Mouse (Mus musculus): ENCODE results near the gene Pdlim7.

Pdlim7 gene

DNA sequence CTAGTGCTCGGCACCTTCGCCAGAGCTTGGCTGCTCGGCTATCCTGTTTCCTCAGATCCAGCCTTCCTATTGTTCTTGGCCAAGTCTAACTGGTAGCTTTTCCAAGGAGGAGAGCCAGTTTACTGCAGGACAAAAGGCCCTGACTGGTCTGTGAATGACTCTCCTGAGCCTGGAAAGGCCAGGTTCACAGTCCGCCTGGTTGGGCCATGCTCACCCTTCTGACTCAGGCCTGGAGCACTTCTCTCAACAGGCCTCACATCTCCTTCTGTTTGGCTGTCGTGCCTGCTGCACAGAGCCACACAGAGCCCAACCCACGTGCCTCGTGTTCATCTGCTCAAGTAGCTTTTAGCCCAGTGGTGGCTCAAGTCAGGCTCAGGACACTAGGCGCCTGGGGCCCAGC, 9.3 kb upstream of the Pdlim7 start:
- 64% methylated on average over 8 of the region's 8 CpGs for WGBS

DNA sequence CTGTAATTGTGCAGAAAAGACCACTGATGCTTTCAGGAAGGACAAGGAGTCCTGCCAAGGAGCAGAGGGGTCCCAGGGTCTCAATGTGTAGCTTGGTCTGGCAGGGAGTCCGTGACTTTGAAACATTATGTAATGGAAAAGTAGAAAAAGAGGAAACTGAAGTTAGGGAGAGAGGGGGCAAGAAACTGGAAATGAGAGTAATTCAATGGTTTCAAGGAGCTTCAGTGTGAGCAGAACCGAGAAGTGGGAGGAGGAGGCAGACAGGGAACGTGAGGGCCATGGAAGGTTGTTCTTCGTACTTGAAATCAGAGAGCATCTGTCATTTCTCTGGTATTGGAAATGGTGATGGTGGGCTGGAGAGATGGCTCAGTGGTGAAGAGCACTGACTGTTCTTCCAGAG, 6.1 kb upstream of the Pdlim7 start:
- 51% methylated on average over 4 of the region's 4 CpGs for WGBS

GRCm38 (mm10) chr13:55516955-55517354, 3.5 kb upstream of the Pdlim7 start:
- WGBS, result 3% methylated on average over 5 of the region's 5 CpGs

DNA sequence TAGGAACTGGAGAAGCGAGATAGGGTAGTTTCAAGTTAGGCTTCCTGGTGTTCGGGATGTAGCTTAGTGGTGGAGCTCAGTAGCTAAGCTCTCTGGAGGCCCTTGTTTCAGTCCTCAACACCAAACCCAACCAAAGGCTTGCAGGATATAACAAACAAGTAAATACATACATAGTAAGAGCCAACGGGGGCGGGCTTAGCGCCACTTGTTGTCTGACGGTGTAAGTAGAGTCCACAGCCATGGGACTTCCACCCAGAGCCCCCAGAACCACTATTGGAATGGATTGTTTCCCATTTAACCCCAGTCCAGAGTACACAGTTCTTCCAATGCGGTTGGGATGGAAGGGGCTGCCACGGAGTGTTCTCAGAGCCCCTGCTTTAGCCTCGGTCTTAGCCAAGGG, 352 bp upstream of the Pdlim7 start:
- WGBS, result 34% methylated on average over 9 of the region's 9 CpGs

GRCm38 (mm10) chr13:55512379-55513031, 971 bp downstream of the Pdlim7 start:
- WGBS, result 3% methylated on average over 25 of the region's 25 CpGs

- 51% methylated on average over 5 of the region's 5 CpGs for WGBS
Measured at GRCm38 (mm10) chr13:55511492-55511861, 2.0 kb downstream of the Pdlim7 start.

- WGBS, result 28% methylated on average over 6 of the region's 6 CpGs
Measured at GRCm38 (mm10) chr13:55510668-55511491, 2.6 kb downstream of the Pdlim7 start.

DNA sequence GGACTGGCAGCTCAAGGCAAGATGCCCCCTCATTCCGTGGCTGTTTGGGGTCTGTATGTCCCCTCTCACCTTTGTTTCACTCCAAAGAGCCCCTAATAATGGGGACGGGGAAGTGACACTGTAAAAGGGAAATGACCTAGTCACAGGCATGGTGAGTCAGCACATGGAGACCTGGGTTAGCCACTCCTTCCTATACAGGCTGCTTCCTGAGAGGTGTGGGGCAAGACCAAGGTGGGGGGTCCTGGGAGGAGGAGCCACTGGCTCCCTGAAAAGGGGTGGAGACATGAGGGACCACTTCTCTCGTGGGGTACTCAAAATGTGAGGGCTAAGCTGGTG, 3.2 kb downstream of the Pdlim7 start:
- WGBS, result 55% methylated on average over 3 of the region's 3 CpGs

GRCm38 (mm10) chr13:55508531-55508930, 4.9 kb downstream of the Pdlim7 start:
- WGBS, result 92% methylated on average over 10 of the region's 10 CpGs

- WGBS, result 66% methylated on average over 11 of the region's 11 CpGs
Measured at GRCm38 (mm10) chr13:55507877-55508276, 5.6 kb downstream of the Pdlim7 start.

DNA sequence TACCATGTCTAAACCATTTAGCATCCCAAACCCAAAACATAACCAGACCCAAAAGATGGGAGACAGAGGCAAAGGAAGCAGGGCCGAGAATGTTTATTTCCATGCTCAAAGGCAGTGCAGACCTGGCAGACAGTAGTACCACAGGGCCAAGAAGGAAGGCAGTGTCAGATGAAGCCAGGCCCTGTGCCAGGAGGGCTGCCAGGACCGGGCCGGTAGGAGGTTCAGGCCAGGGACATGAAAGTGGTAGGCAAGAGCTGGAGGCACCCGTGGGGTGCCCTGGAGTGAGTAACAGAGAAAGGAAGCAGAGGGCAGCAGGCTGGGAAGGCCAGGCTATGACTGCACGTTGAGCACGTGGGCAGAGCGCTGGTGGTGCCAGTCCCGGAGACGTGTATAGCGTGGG, 6.8 kb downstream of the Pdlim7 start:
- 48% methylated on average over 10 of the region's 10 CpGs for WGBS

DNA sequence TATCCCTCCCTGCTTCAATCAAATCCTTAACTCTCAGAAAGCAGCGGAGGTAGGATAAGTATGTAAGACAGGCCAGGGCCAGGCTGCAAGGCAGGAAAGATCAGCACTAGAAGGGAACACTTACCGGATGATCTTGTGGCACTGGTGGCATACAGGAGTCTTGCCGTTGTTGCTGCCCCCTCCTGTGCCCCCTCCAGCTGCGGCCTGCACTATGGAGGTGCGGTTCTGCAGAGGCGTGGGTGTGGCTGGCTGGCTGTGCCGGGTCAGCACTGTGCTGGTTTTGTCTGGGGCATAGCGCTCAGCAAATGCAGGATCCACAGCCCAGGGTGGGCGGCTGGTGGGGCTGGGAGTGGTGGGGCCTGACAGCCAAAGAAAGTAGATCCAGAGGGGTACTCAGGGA, 7.7 kb downstream of the Pdlim7 start:
- 94% methylated on average over 9 of the region's 9 CpGs for WGBS

DNA sequence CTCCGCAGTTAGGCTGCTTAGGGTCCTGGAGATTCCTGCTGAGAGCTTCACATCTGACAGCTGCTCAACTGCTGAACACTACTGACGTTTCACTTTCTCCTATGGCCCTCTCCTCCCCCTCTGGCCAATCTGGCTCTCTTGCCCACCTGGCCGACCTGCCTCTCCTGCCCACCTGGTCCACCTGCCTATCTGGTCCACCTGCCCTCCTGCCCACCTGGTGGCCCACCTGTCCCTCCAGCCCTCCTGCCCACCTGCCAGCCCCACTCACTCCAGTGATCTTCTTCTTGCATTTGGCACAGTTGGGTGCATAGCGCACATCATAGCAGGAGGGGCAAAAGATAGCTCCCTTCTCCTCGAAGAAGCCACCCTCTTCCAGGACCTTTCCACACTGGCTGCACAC, 9.1 kb downstream of the Pdlim7 start:
- WGBS, result 81% methylated on average over 5 of the region's 5 CpGs

GRCm38 (mm10) chr13:55502405-55502804, 11.1 kb downstream of the Pdlim7 start:
- 51% methylated on average over 8 of the region's 8 CpGs for WGBS

DNA sequence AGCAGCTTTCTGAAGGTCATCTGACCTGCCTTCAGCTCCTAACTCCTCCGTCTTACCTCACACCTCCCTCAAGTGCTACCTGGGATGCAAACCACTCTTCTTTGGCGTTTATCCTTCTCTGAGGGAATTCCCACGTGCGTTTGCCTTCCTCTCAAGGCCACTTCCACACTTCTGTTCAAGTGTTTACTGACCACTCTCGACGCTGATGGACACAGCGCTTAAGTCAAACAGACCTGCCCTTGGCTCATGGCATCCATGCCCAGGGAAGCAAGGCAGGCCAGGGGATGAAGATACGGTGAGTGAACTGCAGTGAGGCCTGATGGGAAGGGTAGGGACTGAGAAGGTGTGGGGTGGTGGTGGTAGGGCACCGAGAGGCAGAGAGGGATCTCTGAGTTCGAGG, 12.9 kb downstream of the Pdlim7 start:
- WGBS, result 87% methylated on average over 10 of the region's 10 CpGs

- WGBS, result 75% methylated on average over 11 of the region's 11 CpGs
Measured at GRCm38 (mm10) chr13:55498906-55499305, 14.6 kb downstream of the Pdlim7 start.

GRCm38 (mm10) chr13:55496661-55497060, 16.8 kb downstream of the Pdlim7 start:
- WGBS, result 91% methylated on average over 6 of the region's 6 CpGs

- WGBS, result 51% methylated on average over 4 of the region's 4 CpGs
Measured at GRCm38 (mm10) chr13:55495702-55496101, 17.8 kb downstream of the Pdlim7 start.

GRCm38 (mm10) chr13:55494883-55495621, 18.4 kb downstream of the Pdlim7 start:
- 33% methylated on average over 18 of the region's 18 CpGs for WGBS

- 51% methylated on average over 2 of the region's 2 CpGs for whole genome bisulfite sequencing
Measured at GRCm38 (mm10) chr13:55494257-55494656, 19.2 kb downstream of the Pdlim7 start.

- WGBS, result 2% methylated on average over 65 of the region's 83 CpGs
Measured at GRCm38 (mm10) chr13:55487578-55488498, 25.6 kb downstream of the Pdlim7 start, which contains the start of gene Dbn1. Gene Dbn1, minus strand, starts transcription at chr13:55488111.

Measured in cerebral cortex, adult 2 months (tissue).